Mouse (Mus musculus): Measurements from ENCODE around the gene Olfr641. TPM values are rescaled to one million over a fixed set of nuclear protein-coding genes. Genes with fewer than 3 reads are reported as not detected.

The Olfr641 gene
- not detected in 2 replicates for polyA plus RNA-seq (2015; fragmentation: Nextera tagmentation; extraction: Ambion mirVana)

DNA sequence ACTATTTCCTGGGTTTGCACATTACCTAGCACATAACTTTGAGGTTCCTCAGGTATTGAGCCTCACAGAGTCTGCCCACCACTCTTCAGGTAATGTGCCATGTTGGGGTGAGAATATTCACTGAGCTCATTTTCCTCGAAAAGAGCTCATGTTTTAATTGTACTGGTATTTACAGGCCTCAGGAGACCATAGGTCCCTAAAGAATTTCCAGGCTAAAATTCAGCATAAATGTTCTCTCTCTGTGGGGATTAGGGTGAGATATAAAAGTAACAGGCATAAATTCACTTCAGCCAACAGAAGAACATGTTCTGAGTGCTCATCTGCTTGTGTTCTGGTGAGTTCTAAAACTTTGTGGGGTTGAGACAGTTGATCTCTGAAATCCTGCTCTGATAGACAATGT lies at the start of gene Olfr641:
Olfr641 (plus strand) TSS at position 301 of the 400 bp plus-strand sequence.
- Histone ChIP-seq H3K9me3 (replicated peaks; ENCODE audit: control insufficient read depth, low read length) (no peaks in the 10 kb centered on the region), H3K4me1 (ENCODE audit: control insufficient read depth, insufficient read depth, low read length) (no peaks in the 10 kb centered on the region), H3K27ac (ENCODE audit: low read length) (no peak within 1 kb of the TSS), H3K4me2 (ENCODE audit: low read depth, low read length) (no peak within 1 kb of the TSS), H3K9ac (ENCODE audit: low read length) (no peak within 1 kb of the TSS), H3K27me3 (ENCODE audit: control insufficient read depth, insufficient read depth, low read length) (no peaks in the 10 kb centered on the region), H3K36me3 (ENCODE audit: control insufficient read depth, insufficient read depth, low read length) (no peaks in the 10 kb centered on the region), H3K4me3 (replicated peaks; ENCODE audit: low read length) (no peak within 1 kb of the TSS)
- no peak for ATAC-seq (ENCODE audit: insufficient read depth, low FRiP score)
- 67% methylated on average over 1 of the region's 1 CpGs for WGBS

DNA sequence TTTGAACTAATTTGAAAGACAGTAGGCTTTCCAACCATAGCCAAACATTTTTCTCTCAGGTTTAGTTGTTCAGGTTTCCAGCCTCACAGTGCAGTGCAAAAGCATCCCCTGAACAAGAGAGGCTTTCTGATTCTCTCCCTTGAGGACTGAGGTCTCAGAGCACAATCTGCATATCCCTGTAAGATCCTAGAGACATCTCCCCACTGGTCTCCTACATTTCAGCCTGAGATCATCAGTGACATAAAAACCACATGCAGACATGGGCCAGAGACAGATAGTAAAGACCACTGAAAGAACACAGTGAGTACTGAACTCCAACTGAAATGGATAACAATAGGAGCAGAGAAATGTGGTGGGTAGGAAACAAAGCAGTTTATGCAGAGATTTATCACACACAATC lies 36.8 kb upstream of the Olfr641 start, which contains the start of gene Olfr638:
Olfr638 (plus strand) TSS at position 301 of the 400 bp plus-strand sequence.
- no peak within 1 kb of the TSS for H3K27ac ChIP-seq (ENCODE audit: low read length)
- no peak within 1 kb of the TSS for H3K9ac ChIP-seq (ENCODE audit: low read length)
- no peak within 1 kb of the TSS for H3K4me3 ChIP-seq (replicated peaks; ENCODE audit: low read length)
- ATAC-seq (ENCODE audit: insufficient read depth, low FRiP score), result no peak
- no peaks in the 10 kb centered on the region for H3K9me3 ChIP-seq (replicated peaks; ENCODE audit: control insufficient read depth, low read length)
- H3K4me2 ChIP-seq (ENCODE audit: low read depth, low read length), result no peak within 1 kb of the TSS
- H3K36me3 ChIP-seq (ENCODE audit: control insufficient read depth, insufficient read depth, low read length), result no peaks in the 10 kb centered on the region
- H3K4me1 ChIP-seq (ENCODE audit: control insufficient read depth, insufficient read depth, low read length), result no peaks in the 10 kb centered on the region
- H3K27me3 ChIP-seq (ENCODE audit: control insufficient read depth, insufficient read depth, low read length), result no peaks in the 10 kb centered on the region

DNA sequence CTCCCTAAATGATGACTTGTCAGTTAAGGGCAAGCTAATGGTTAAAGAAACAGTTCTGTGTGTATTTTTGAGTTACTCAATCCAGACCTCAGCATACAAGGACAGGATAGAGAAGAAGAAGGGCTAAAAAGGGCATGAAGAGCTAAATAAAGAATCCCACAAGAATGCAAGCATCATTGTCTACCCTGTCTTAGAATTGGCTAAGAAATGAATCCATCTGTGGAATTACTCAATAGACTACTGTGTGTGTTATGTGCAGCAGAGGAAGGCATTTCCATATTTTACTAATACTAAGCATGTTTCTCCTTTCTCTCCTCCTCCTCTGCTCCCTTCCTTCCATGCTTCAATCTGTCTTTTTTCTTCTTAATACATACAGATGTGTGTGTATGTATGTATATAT lies 36.1 kb upstream of the Olfr641 start:
- no peak for ATAC-seq (ENCODE audit: insufficient read depth, low FRiP score)
- H3K27me3 ChIP-seq (ENCODE audit: control insufficient read depth, insufficient read depth, low read length), result no peaks in the 10 kb centered on the region

DNA sequence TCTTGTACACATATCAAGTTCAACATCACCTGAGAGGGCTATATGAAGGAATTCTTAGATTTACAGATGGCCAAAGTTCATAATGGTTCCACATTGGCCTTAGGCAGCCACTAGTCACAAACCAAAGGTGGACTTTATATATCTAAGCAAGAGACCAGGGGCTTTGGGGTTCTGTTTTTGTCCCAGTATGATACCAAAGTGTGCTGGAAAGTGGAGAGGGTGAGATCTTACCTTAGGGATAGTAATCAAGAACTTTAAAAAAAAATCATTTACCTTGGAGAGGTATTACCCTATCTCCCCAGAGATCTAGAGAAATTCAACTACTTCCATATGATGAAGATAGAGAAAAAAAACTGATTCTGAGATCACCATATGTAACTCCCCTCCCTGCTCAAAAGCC lies 18.0 kb upstream of the Olfr641 start, which contains the start of gene Olfr639:
Olfr639 (minus strand) TSS at position 101 of the 400 bp plus-strand sequence.
- no peaks in the 10 kb centered on the region for H3K4me1 ChIP-seq (ENCODE audit: control insufficient read depth, insufficient read depth, low read length)

More for the DNA sequence above, 36.1 kb upstream of the Olfr641 start:
- no peak overlapping the region for H3K27ac ChIP-seq (ENCODE audit: low read length)
- no peak overlapping the region for H3K9ac ChIP-seq (ENCODE audit: low read length)
- no peaks in the 10 kb centered on the region for H3K4me1 ChIP-seq (ENCODE audit: control insufficient read depth, insufficient read depth, low read length)
- H3K4me2 ChIP-seq (ENCODE audit: low read depth, low read length), result no peak overlapping the region
- H3K4me3 ChIP-seq (replicated peaks; ENCODE audit: low read length), result no peak overlapping the region
- no peaks in the 10 kb centered on the region for H3K36me3 ChIP-seq (ENCODE audit: control insufficient read depth, insufficient read depth, low read length)
- H3K9me3 ChIP-seq (replicated peaks; ENCODE audit: control insufficient read depth, low read length), result no peaks in the 10 kb centered on the region

DNA sequence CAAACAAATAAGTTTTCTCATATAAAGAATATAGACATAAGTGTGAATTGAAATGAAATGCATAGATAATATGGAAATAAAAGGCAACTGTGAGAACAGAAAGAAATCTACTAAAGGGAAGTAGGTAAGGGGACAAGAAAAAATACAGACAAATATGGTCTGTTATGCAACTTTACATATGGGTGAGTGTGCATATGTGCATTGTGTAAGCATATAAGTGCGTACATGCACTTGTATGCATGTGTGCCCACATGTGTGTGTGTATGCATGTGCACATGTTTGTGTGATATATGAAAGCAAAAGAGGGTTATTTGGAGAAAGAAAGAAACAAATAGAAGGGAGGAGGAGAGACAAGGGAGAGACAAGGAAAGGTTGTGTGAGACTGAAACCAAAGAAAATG lies 16.3 kb upstream of the Olfr641 start:
- WGBS, result 79% methylated on average over 1 of the region's 1 CpGs
- H3K27ac ChIP-seq (ENCODE audit: low read length), result no peak overlapping the region
- no peaks in the 10 kb centered on the region for H3K36me3 ChIP-seq (ENCODE audit: control insufficient read depth, insufficient read depth, low read length)
- no peaks in the 10 kb centered on the region for H3K27me3 ChIP-seq (ENCODE audit: control insufficient read depth, insufficient read depth, low read length)
- H3K9me3 ChIP-seq (replicated peaks; ENCODE audit: control insufficient read depth, low read length), result no peaks in the 10 kb centered on the region
- H3K4me3 ChIP-seq (replicated peaks; ENCODE audit: low read length), result no peak overlapping the region
- no peak for ATAC-seq (ENCODE audit: insufficient read depth, low FRiP score)
- H3K9ac ChIP-seq (ENCODE audit: low read length), result no peak overlapping the region
- no peaks in the 10 kb centered on the region for H3K4me1 ChIP-seq (ENCODE audit: control insufficient read depth, insufficient read depth, low read length)
- H3K4me2 ChIP-seq (ENCODE audit: low read depth, low read length), result no peak overlapping the region

More for the DNA sequence above, 18.0 kb upstream of the Olfr641 start, which contains the start of gene Olfr639:
- H3K4me3 ChIP-seq (replicated peaks; ENCODE audit: low read length), result no peak within 1 kb of the TSS
- ATAC-seq (ENCODE audit: insufficient read depth, low FRiP score), result no peak
- no peak within 1 kb of the TSS for H3K9ac ChIP-seq (ENCODE audit: low read length)
- H3K27ac ChIP-seq (ENCODE audit: low read length), result no peak within 1 kb of the TSS
- H3K4me2 ChIP-seq (ENCODE audit: low read depth, low read length), result no peak within 1 kb of the TSS
- H3K27me3 ChIP-seq (ENCODE audit: control insufficient read depth, insufficient read depth, low read length), result no peaks in the 10 kb centered on the region
- H3K36me3 ChIP-seq (ENCODE audit: control insufficient read depth, insufficient read depth, low read length), result no peaks in the 10 kb centered on the region
- H3K9me3 ChIP-seq (replicated peaks; ENCODE audit: control insufficient read depth, low read length), result no peaks in the 10 kb centered on the region

DNA sequence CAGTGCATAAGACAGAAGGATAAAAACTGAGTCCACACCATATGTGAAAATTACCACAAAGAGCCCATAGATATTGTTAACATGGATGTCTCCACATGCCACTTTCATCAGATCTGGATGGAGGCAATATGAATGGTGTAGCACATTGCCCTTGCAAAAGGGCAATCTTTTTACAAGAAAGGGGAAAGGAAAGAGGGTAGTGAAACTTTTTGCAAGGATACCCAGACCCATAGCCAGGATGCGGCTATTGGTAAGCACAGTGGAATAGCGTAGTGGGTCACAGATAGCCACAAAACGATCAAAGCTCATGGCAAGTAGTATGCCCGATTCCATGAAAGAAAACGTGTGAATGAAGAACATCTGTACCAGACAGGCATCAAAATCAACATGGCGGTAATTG lies 13.6 kb upstream of the Olfr641 start:
- Histone ChIP-seq H3K27me3 (ENCODE audit: control insufficient read depth, insufficient read depth, low read length) (no peaks in the 10 kb centered on the region), H3K4me1 (ENCODE audit: control insufficient read depth, insufficient read depth, low read length) (no peaks in the 10 kb centered on the region), H3K4me2 (ENCODE audit: low read depth, low read length) (no peak overlapping the region), H3K4me3 (replicated peaks; ENCODE audit: low read length) (no peak overlapping the region), H3K9ac (ENCODE audit: low read length) (no peak overlapping the region), H3K9me3 (replicated peaks; ENCODE audit: control insufficient read depth, low read length) (no peaks in the 10 kb centered on the region), H3K27ac (ENCODE audit: low read length) (no peak overlapping the region), H3K36me3 (ENCODE audit: control insufficient read depth, insufficient read depth, low read length) (no peaks in the 10 kb centered on the region)
- no peak for ATAC-seq (ENCODE audit: insufficient read depth, low FRiP score)
- 88% methylated on average over 6 of the region's 6 CpGs for WGBS

DNA sequence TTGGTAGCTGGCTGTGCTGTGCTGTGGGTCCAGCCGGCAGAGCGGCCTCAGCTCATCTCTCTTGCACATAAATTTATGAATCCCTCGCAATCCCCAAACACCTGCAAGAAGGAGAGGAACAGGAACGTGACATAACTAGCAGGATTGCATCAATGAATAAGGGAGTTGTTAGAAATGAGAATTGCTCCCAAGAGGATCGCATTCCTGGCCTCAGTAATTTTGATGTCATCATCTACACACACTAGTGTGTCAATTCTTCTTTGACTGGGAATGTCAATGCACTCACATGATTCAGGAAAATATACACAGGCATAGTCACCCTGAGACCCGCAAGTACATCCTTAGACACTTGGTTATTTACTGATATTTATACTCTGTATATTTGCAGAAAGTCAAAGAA lies 9.8 kb upstream of the Olfr641 start, which contains the start of gene Olfr640:
Olfr640 (minus strand) TSS at position 101 of the 400 bp plus-strand sequence.
- ATAC-seq (ENCODE audit: insufficient read depth, low FRiP score), result no peak
- no peak within 1 kb of the TSS for H3K4me3 ChIP-seq (replicated peaks; ENCODE audit: low read length)
- H3K9me3 ChIP-seq (replicated peaks; ENCODE audit: control insufficient read depth, low read length), result no peaks in the 10 kb centered on the region
- H3K27ac ChIP-seq (ENCODE audit: low read length), result no peak within 1 kb of the TSS
- 75% methylated on average over 6 of the region's 6 CpGs for WGBS
- H3K36me3 ChIP-seq (ENCODE audit: control insufficient read depth, insufficient read depth, low read length), result no peaks in the 10 kb centered on the region
- H3K4me1 ChIP-seq (ENCODE audit: control insufficient read depth, insufficient read depth, low read length), result no peaks in the 10 kb centered on the region
- H3K4me2 ChIP-seq (ENCODE audit: low read depth, low read length), result no peak within 1 kb of the TSS
- H3K27me3 ChIP-seq (ENCODE audit: control insufficient read depth, insufficient read depth, low read length), result no peaks in the 10 kb centered on the region
- no peak within 1 kb of the TSS for H3K9ac ChIP-seq (ENCODE audit: low read length)

DNA sequence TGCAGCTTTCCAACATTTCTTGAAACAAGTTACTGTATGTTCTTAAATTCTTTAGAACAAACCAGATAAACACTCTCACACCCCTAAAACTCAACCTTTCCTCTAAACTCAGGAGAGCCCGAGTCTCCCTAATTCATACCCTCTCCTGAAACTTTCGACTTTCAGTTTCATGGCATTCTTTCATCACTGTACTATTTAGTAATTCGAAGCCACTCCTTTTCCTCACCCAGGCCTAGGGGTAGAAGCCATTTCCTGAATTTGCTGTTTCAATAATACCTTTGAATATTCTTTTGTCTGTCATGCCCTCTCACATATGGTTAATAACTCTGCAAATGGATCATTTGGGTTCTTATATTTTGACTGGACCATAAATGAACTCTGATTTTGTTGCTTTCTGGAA lies 8.3 kb upstream of the Olfr641 start:
- H3K27me3 ChIP-seq (ENCODE audit: control insufficient read depth, insufficient read depth, low read length), result no peaks in the 10 kb centered on the region
- H3K27ac ChIP-seq (ENCODE audit: low read length), result no peak overlapping the region
- H3K4me2 ChIP-seq (ENCODE audit: low read depth, low read length), result no peak overlapping the region
- H3K9ac ChIP-seq (ENCODE audit: low read length), result no peak overlapping the region
- H3K9me3 ChIP-seq (replicated peaks; ENCODE audit: control insufficient read depth, low read length), result no peaks in the 10 kb centered on the region
- ATAC-seq (ENCODE audit: insufficient read depth, low FRiP score), result no peak
- no peaks in the 10 kb centered on the region for H3K36me3 ChIP-seq (ENCODE audit: control insufficient read depth, insufficient read depth, low read length)
- H3K4me3 ChIP-seq (replicated peaks; ENCODE audit: low read length), result no peak overlapping the region
- no peaks in the 10 kb centered on the region for H3K4me1 ChIP-seq (ENCODE audit: control insufficient read depth, insufficient read depth, low read length)
- WGBS, result 77% methylated on average over 3 of the region's 3 CpGs

DNA sequence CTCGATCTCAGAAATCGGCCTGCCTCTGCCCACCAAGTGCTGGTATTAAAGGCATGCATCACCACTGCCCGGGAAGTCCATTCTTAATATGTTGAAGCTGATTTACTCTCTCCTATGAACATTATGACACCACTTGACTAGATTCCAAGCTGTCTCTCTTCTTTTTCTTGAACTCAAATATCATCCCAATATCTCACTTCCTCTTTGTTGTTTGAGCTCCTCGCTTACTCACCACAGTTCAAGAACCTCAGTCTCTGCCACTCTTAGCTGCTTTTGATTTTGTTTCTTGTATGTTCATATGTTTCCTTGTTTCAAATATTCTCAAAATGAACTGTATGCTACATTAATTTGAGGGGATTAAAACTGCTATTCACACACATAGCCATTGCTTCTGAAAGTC lies 15.5 kb downstream of the Olfr641 start:
- H3K27me3 ChIP-seq (ENCODE audit: control insufficient read depth, insufficient read depth, low read length), result no peaks in the 10 kb centered on the region
- ATAC-seq (ENCODE audit: insufficient read depth, low FRiP score), result no peak
- H3K4me3 ChIP-seq (replicated peaks; ENCODE audit: low read length), result no peak overlapping the region
- no peak overlapping the region for H3K27ac ChIP-seq (ENCODE audit: low read length)
- no peaks in the 10 kb centered on the region for H3K4me1 ChIP-seq (ENCODE audit: control insufficient read depth, insufficient read depth, low read length)
- no peak overlapping the region for H3K9ac ChIP-seq (ENCODE audit: low read length)
- H3K9me3 ChIP-seq (replicated peaks; ENCODE audit: control insufficient read depth, low read length), result no peaks in the 10 kb centered on the region
- H3K4me2 ChIP-seq (ENCODE audit: low read depth, low read length), result no peak overlapping the region
- H3K36me3 ChIP-seq (ENCODE audit: control insufficient read depth, insufficient read depth, low read length), result no peaks in the 10 kb centered on the region
- 86% methylated on average over 4 of the region's 4 CpGs for WGBS

DNA sequence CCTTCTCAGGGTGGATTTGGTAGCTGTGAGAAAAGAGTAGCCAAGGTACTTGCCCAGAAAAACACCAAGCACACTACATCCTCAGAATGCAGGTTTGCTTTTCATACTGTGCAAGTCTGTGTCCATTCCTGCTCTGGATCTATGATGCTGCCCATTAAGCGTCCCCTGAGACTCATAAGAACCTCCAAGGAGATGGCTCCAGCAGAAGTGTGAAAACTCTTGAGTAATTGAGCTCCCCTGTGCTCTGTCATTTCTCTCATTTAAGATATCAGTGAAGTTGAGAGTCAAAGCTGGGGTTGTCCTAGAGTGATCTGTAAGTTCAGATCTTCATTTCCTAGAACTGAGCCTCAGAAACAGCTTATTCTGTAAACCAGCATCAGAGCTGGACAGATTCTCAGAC lies 17.3 kb downstream of the Olfr641 start, which contains the start of gene Olfr642:
Olfr642 (minus strand) TSS at position 101 of the 400 bp plus-strand sequence.
- H3K36me3 ChIP-seq (ENCODE audit: control insufficient read depth, insufficient read depth, low read length), result no peaks in the 10 kb centered on the region
- no peaks in the 10 kb centered on the region for H3K9me3 ChIP-seq (replicated peaks; ENCODE audit: control insufficient read depth, low read length)
- H3K27ac ChIP-seq (ENCODE audit: low read length), result no peak within 1 kb of the TSS
- H3K9ac ChIP-seq (ENCODE audit: low read length), result no peak within 1 kb of the TSS
- ATAC-seq (ENCODE audit: insufficient read depth, low FRiP score), result no peak
- no peak within 1 kb of the TSS for H3K4me3 ChIP-seq (replicated peaks; ENCODE audit: low read length)
- WGBS, result 65% methylated on average over 1 of the region's 1 CpGs
- H3K4me2 ChIP-seq (ENCODE audit: low read depth, low read length), result no peak within 1 kb of the TSS
- H3K4me1 ChIP-seq (ENCODE audit: control insufficient read depth, insufficient read depth, low read length), result no peaks in the 10 kb centered on the region
- H3K27me3 ChIP-seq (ENCODE audit: control insufficient read depth, insufficient read depth, low read length), result no peaks in the 10 kb centered on the region

Measured in stomach, embryonic 16.5 days (tissue).